Mouse (Mus musculus): ENCODE results near the gene Vgll4. TPM values are rescaled to one million over a fixed set of nuclear protein-coding genes. Genes with fewer than 3 reads are reported as not detected.

Vgll4 gene
- total and polyA plus RNA-seq, 3 experiments = 34.6 to 73.7 (median 37.3) TPM

- dilution Hi-C loops (cut with MboI; ENCODE audit: extremely low pct_ligation_motif_present, extremely low pct_unique_long_range_greater_than_20kb, low sequenced_read_pairs) (no loop called here), in situ Hi-C loops (cut with MboI; ENCODE audit: low pct_ligation_motif_present, low pct_unique_long_range_greater_than_20kb, low sequenced_read_pairs) (no loop called here)
- TF ChIP-seq RAD21 (IDR thresholded peaks at IDR 0.05; ENCODE audit: low read depth, low read length) (no peak), JUN (IDR thresholded peaks at IDR 0.05; ENCODE audit: insufficient read depth, low read depth, low read length) (no peak), UBTF (IDR thresholded peaks at IDR 0.05; ENCODE audit: low read depth, low read length) (no peak), SIN3A (IDR thresholded peaks at IDR 0.05; ENCODE audit: low read length) (no peak), ETS1 (conservative IDR thresholded peaks at IDR 0.05; ENCODE audit: low read depth, low read length) (no peak), ZMIZ1 (IDR thresholded peaks at IDR 0.05; ENCODE audit: low read depth, low read length) (no peak), TCF12 (IDR thresholded peaks at IDR 0.05; ENCODE audit: low read depth, low read length) (no peak), CHD1 (IDR thresholded peaks at IDR 0.05; ENCODE audit: low read depth, low read length) (no peak), MEF2A (IDR thresholded peaks at IDR 0.05; ENCODE audit: borderline replicate concordance, low read depth, low read length) (no peak), USF1 (IDR thresholded peaks at IDR 0.05; ENCODE audit: low read depth, low read length) (no peak), RCOR1 (conservative IDR thresholded peaks at IDR 0.05; ENCODE audit: low read depth, low read length) (no peak), HCFC1 (IDR thresholded peaks at IDR 0.05; ENCODE audit: low read depth, low read length) (no peak), CTCF (conservative IDR thresholded peaks at IDR 0.05 in 1 of 2, IDR thresholded peaks at IDR 0.05 in 1 of 2; ENCODE audit: low read depth in 2 of 2, low read length in 2 of 2) (no peak), BHLHE40 (IDR thresholded peaks at IDR 0.05; ENCODE audit: low read depth, low read length) (no peak)
- H3K4me2 ChIP-seq (ENCODE audit: insufficient read depth, low read depth, poor library complexity, severe bottlenecking) = no peak overlapping the region
- H3K27ac ChIP-seq (ENCODE audit: insufficient read depth, low read depth) = peak overlapping the region; percentile 24; the same call in 1 of the 2 replicates
- H3K4me1 ChIP-seq (ENCODE audit: control insufficient read depth in 1 of 2, insufficient read depth in 2 of 2) = peaks cover 56 to 94% of the 10 kb centered on the region in 2 experiments
- H3K9ac ChIP-seq (ENCODE audit: insufficient read depth, low read depth) = no peak overlapping the region
- H3K36me3 ChIP-seq (replicated peaks in 1 of 2; ENCODE audit: control insufficient read depth in 1 of 2, insufficient read depth in 1 of 2, low read length in 1 of 2) = peaks cover 50 to 85% of the 10 kb centered on the region in 2 experiments
- no peak overlapping the region for H3K4me3 ChIP-seq (replicated peaks in 1 of 3; ENCODE audit: low read depth in 2 of 3, low read length in 2 of 3, poor library complexity in 1 of 3)
- no peaks in the 10 kb centered on the region for H3K9me3 ChIP-seq (replicated peaks; ENCODE audit: low read length)
- H3K27me3 ChIP-seq (replicated peaks) = no peaks in the 10 kb centered on the region
- no peak for DNase-seq (ENCODE audit: extremely low read depth)
- peaks cover 39% of the 10 kb centered on the region for H3K79me2 ChIP-seq (replicated peaks; ENCODE audit: control insufficient read depth, extremely low read depth, insufficient read depth, poor library complexity, severe bottlenecking)
These were observed 106.3 kb downstream of the Vgll4 start for GRCm38 (mm10) chr6:114863501-114863900.

- Histone ChIP-seq H3K27ac (ENCODE audit: insufficient read depth, low read depth) (peak overlapping the region; percentile 94), H3K4me1 (ENCODE audit: control insufficient read depth in 1 of 2, insufficient read depth in 2 of 2) (peaks cover 49 to 88% of the 10 kb centered on the region in 2 experiments), H3K9me3 (replicated peaks; ENCODE audit: low read length) (no peaks in the 10 kb centered on the region), H3K36me3 (replicated peaks in 1 of 2; ENCODE audit: control insufficient read depth in 1 of 2, insufficient read depth in 1 of 2, low read length in 1 of 2) (peaks cover 51 to 82% of the 10 kb centered on the region in 2 experiments), H3K4me3 (replicated peaks in 1 of 3; ENCODE audit: low read depth in 2 of 3, low read length in 2 of 3, poor library complexity in 1 of 3) (peak overlapping the region in 1 of 3 experiments; percentile 43), H3K27me3 (replicated peaks) (no peaks in the 10 kb centered on the region), H3K79me2 (replicated peaks; ENCODE audit: control insufficient read depth, extremely low read depth, insufficient read depth, poor library complexity, severe bottlenecking) (peaks cover 24% of the 10 kb centered on the region), H3K9ac (ENCODE audit: insufficient read depth, low read depth) (no peak overlapping the region; the same call in 1 of the 2 replicates), H3K4me2 (ENCODE audit: insufficient read depth, low read depth, poor library complexity, severe bottlenecking) (peak overlapping the region; percentile 69)
- in situ Hi-C loops (cut with MboI; ENCODE audit: low pct_ligation_motif_present, low pct_unique_long_range_greater_than_20kb, low sequenced_read_pairs) (no loop called here), dilution Hi-C loops (cut with MboI; ENCODE audit: extremely low pct_ligation_motif_present, extremely low pct_unique_long_range_greater_than_20kb, low sequenced_read_pairs) (no loop called here)
- no peak for TF ChIP-seq RCOR1 (conservative IDR thresholded peaks at IDR 0.05; ENCODE audit: low read depth, low read length)
- peak; percentile 82 for TF ChIP-seq MXI1 (IDR thresholded peaks at IDR 0.05; ENCODE audit: low read depth, low read length)
- no peak for TF ChIP-seq RAD21 (IDR thresholded peaks at IDR 0.05; ENCODE audit: low read depth, low read length)
- no peak for TF ChIP-seq MAFK (IDR thresholded peaks at IDR 0.05; ENCODE audit: insufficient replicate concordance, low read length)
- TF ChIP-seq USF2 (conservative IDR thresholded peaks at IDR 0.05; ENCODE audit: low read depth, low read length) = no peak
- TF ChIP-seq MAZ (IDR thresholded peaks at IDR 0.05; ENCODE audit: low read depth, low read length) = no peak
- no peak for TF ChIP-seq GABPA (IDR thresholded peaks at IDR 0.05; ENCODE audit: insufficient replicate concordance, low read depth, low read length)
- peak; percentile 64 for TF ChIP-seq ZNF384 (IDR thresholded peaks at IDR 0.05; ENCODE audit: low read depth, low read length)
- DNase-seq (ENCODE audit: extremely low read depth) = no peak
These were observed 107.7 kb downstream of the Vgll4 start for GRCm38 (mm10) chr6:114862046-114862445.

Data from CH12.LX (cell line).